Mouse (Mus musculus): ENCODE results near the gene Pabpc1l. TPM values are rescaled to one million over a fixed set of nuclear protein-coding genes. Genes with fewer than 3 reads are reported as not detected.

Gene Pabpc1l
- polyA plus RNA-seq, 1 experiment from 2014 or later = 2.3 TPM

DNA sequence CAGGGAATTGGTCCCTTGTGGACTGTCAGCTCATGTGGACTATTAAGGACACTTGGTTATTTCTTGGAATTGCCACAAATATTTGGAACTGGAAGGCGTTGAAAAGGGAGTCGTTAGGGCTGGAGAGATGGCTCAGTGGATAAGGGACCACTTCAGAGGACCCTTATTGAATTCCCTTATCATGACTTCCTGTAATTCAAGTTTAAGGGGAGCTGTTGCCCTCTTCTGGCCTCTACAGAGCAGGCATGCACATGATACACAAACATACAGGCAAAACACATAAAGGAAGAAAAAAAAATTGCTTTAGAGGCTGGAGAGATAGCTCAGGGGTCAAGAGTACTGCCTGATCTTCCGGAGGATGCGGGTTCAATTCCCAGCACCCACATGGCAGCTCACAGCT, 5.3 kb upstream of the Pabpc1l start:
- H3K27me3 ChIP-seq (replicated peaks; ENCODE audit: control insufficient read depth, insufficient read depth, low read length) = no peaks in the 10 kb centered on the region
- no peak for ATAC-seq
- no peaks in the 10 kb centered on the region for H3K9me3 ChIP-seq (ENCODE audit: control insufficient read depth, low read length)
- no peak overlapping the region for H3K9ac ChIP-seq (replicated peaks; ENCODE audit: low read depth, low read length)
- H3K27ac ChIP-seq (ENCODE audit: low read length) = no peak overlapping the region
- no peaks in the 10 kb centered on the region for H3K4me1 ChIP-seq (replicated peaks; ENCODE audit: control insufficient read depth, insufficient read depth, low read length)
- WGBS = 96% methylated on average over 4 of the region's 4 CpGs
- H3K36me3 ChIP-seq (ENCODE audit: control insufficient read depth, insufficient read depth) = peaks cover 32% of the 10 kb centered on the region
- H3K4me3 ChIP-seq (replicated peaks; ENCODE audit: low read length) = no peak overlapping the region
- no peak overlapping the region for H3K4me2 ChIP-seq (ENCODE audit: low read length)

DNA sequence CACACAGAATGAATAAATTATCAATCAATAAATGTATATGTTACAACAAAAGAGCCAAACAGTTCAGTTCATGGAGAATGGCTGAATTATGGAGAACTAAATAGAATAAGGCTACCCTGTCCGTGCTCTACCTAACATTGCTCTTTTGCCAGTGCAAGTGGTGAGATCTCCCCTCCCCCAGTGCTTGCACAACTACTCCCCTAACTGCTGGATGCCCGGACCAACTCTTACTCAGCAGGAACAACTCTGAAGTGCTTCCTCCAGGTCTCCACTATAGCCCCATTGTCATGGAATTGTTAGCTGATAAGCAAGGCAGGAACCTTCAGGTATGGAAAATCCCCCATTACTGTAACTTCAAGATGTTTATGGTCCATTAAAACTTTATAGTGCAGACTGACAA, 3.1 kb upstream of the Pabpc1l start:
- ATAC-seq = no peak
- H3K36me3 ChIP-seq (ENCODE audit: control insufficient read depth, insufficient read depth) = peaks cover 13% of the 10 kb centered on the region
- no peaks in the 10 kb centered on the region for H3K27me3 ChIP-seq (replicated peaks; ENCODE audit: control insufficient read depth, insufficient read depth, low read length)
- H3K9me3 ChIP-seq (ENCODE audit: control insufficient read depth, low read length) = no peaks in the 10 kb centered on the region
- H3K4me2 ChIP-seq (ENCODE audit: low read length) = no peak overlapping the region
- no peak overlapping the region for H3K4me3 ChIP-seq (replicated peaks; ENCODE audit: low read length)
- H3K4me1 ChIP-seq (replicated peaks; ENCODE audit: control insufficient read depth, insufficient read depth, low read length) = no peaks in the 10 kb centered on the region
- WGBS = 65% methylated on average over 2 of the region's 2 CpGs
- H3K27ac ChIP-seq (ENCODE audit: low read length) = no peak overlapping the region
- no peak overlapping the region for H3K9ac ChIP-seq (replicated peaks; ENCODE audit: low read depth, low read length)

- H3K4me1 ChIP-seq (replicated peaks; ENCODE audit: control insufficient read depth, insufficient read depth, low read length) = no peaks in the 10 kb centered on the region
- no peak overlapping the region for H3K9ac ChIP-seq (replicated peaks; ENCODE audit: low read depth, low read length)
- ATAC-seq = no peak
- no peaks in the 10 kb centered on the region for H3K27me3 ChIP-seq (replicated peaks; ENCODE audit: control insufficient read depth, insufficient read depth, low read length)
- no peaks in the 10 kb centered on the region for H3K36me3 ChIP-seq (ENCODE audit: control insufficient read depth, insufficient read depth)
- 82% methylated on average over 10 of the region's 10 CpGs for WGBS
- no peak overlapping the region for H3K27ac ChIP-seq (ENCODE audit: low read length)
- no peak overlapping the region for H3K4me2 ChIP-seq (ENCODE audit: low read length)
- H3K9me3 ChIP-seq (ENCODE audit: control insufficient read depth, low read length) = 0 out of 2 replicates have a peak, but pooled peaks cover 2% of the 10 kb centered on the region
- H3K4me3 ChIP-seq (replicated peaks; ENCODE audit: low read length) = no peak overlapping the region
Observed at GRCm38 (mm10) chr2:164031147-164031546, 5.9 kb downstream of the Pabpc1l start.

DNA sequence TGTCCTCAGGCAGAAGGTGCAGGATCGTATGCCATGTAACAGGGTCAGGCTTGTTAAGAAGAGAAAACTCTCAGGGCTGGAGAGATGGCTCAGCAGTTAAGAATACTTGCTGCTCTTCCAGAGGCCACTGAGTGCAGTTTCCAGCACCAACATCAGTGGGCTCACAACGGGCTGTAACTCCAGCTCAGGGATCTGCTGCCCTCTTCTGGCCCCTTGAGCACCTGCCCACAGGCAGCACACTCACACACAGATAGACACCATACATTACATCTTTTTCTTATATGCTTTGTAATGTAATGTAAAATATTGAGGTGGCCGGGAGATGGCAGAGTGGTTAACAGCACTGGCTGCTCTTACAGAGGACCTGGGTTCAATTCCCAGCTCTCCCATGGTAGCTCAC, 7.7 kb downstream of the Pabpc1l start:
- Histone ChIP-seq H3K4me3 (replicated peaks; ENCODE audit: low read length) (no peak overlapping the region), H3K27me3 (replicated peaks; ENCODE audit: control insufficient read depth, insufficient read depth, low read length) (no peaks in the 10 kb centered on the region), H3K4me2 (ENCODE audit: low read length) (no peak overlapping the region), H3K4me1 (replicated peaks; ENCODE audit: control insufficient read depth, insufficient read depth, low read length) (no peaks in the 10 kb centered on the region), H3K36me3 (ENCODE audit: control insufficient read depth, insufficient read depth) (no peaks in the 10 kb centered on the region), H3K9ac (replicated peaks; ENCODE audit: low read depth, low read length) (no peak overlapping the region), H3K9me3 (ENCODE audit: control insufficient read depth, low read length) (0 out of 2 replicates have a peak, but pooled peaks cover 2% of the 10 kb centered on the region), H3K27ac (ENCODE audit: low read length) (no peak overlapping the region)
- ATAC-seq = no peak
- 94% methylated on average over 3 of the region's 3 CpGs for WGBS

DNA sequence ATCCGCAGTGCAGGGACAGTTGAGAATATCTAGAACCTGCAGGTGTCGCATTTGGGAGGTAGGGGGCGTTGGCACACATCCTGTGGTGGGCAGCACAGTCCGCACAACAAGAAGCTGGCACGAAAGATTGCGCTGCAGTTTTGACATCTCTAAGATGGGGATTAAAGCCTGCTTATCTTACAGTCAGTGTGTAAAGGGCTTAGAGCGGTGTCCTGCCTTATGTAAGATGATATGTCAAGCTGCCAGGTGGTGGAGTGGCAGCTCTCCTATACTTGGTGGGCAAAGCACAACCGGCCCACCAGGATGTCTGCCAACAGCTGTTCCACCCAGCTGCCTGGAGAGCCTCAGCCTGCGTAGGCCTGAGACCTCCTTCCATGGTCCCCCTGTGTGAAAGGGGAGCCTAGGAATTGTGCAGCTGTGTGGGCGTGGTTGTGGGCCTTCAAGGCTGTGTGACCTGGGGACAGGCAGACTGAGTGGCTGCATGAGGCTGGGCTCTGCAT, 11.3 kb downstream of the Pabpc1l start:
- H3K4me2 ChIP-seq (ENCODE audit: low read length) = no peak overlapping the region
- H3K27me3 ChIP-seq (replicated peaks; ENCODE audit: control insufficient read depth, insufficient read depth, low read length) = no peaks in the 10 kb centered on the region
- ATAC-seq = no peak
- no peaks in the 10 kb centered on the region for H3K4me1 ChIP-seq (replicated peaks; ENCODE audit: control insufficient read depth, insufficient read depth, low read length)
- no peak overlapping the region for H3K27ac ChIP-seq (ENCODE audit: low read length)
- H3K9me3 ChIP-seq (ENCODE audit: control insufficient read depth, low read length) = 0 out of 2 replicates have a peak, but pooled peaks cover 2% of the 10 kb centered on the region
- H3K9ac ChIP-seq (replicated peaks; ENCODE audit: low read depth, low read length) = no peak overlapping the region
- no peak overlapping the region for H3K4me3 ChIP-seq (replicated peaks; ENCODE audit: low read length)
- no peaks in the 10 kb centered on the region for H3K36me3 ChIP-seq (ENCODE audit: control insufficient read depth, insufficient read depth)
- 62% methylated on average over 10 of the region's 10 CpGs for WGBS

DNA sequence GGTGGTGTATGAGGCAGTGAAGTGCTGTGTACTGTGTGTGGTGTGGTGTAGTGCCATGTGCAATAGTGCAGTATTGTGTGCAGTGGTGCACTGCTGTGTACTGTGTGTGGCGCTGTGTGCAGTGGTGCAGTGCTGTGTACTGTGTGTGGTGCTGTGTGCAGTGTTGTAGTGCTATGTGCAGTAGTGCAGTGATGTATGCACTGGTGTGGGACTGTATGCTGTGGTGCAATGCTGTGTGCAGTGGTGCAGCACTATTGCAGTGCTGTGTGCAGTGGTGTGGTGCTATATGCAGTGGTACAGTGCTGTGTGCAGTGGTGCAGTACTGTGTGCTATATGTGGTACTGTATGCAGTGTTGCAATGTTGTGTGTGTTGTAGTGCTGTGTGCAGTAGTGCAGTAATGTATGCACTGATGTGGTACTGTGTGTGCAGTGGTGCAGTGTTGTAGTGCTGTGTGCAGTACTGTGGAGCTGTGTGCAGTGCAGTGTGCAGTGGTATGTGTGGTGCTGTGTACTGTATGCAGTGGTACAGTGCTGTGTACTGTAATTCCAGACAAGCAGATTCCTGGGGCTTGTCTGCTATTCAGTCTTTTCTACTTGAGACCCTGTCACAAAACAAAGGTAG, 13.3 kb downstream of the Pabpc1l start:
- ATAC-seq = no peak; the same call in 1 of the 2 replicates
- H3K4me3 ChIP-seq (replicated peaks; ENCODE audit: low read length) = no peak overlapping the region
- H3K27me3 ChIP-seq (replicated peaks; ENCODE audit: control insufficient read depth, insufficient read depth, low read length) = no peaks in the 10 kb centered on the region
- no peaks in the 10 kb centered on the region for H3K9me3 ChIP-seq (ENCODE audit: control insufficient read depth, low read length)
- H3K27ac ChIP-seq (ENCODE audit: low read length) = no peak overlapping the region
- no peak overlapping the region for H3K4me2 ChIP-seq (ENCODE audit: low read length)
- no peak overlapping the region for H3K9ac ChIP-seq (replicated peaks; ENCODE audit: low read depth, low read length)
- 86% methylated on average over 1 of the region's 1 CpGs for WGBS
- H3K36me3 ChIP-seq (ENCODE audit: control insufficient read depth, insufficient read depth) = no peaks in the 10 kb centered on the region
- H3K4me1 ChIP-seq (replicated peaks; ENCODE audit: control insufficient read depth, insufficient read depth, low read length) = no peaks in the 10 kb centered on the region

DNA sequence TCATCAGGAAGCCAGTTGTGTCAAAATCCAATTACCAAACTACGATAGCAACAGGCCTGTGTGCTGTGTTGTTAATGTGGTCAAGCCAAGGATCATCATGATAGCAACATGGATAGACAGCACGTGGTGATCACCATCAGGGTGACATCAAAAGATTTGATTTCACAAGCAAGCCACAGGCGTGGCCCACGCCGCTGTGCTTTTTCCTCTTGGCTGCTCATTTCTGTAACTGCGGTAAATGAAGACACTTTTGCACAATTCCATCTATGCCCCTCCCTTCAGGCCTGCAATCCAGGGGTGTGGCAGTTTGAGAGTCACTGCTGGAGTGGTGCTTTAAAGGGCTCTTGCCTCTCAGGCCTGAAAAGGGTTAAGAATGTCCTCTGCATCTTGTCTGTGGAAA, 15.7 kb downstream of the Pabpc1l start:
- Histone ChIP-seq H3K4me1 (replicated peaks; ENCODE audit: control insufficient read depth, insufficient read depth, low read length) (no peaks in the 10 kb centered on the region), H3K4me2 (ENCODE audit: low read length) (no peak overlapping the region), H3K9ac (replicated peaks; ENCODE audit: low read depth, low read length) (no peak overlapping the region), H3K27ac (ENCODE audit: low read length) (no peak overlapping the region), H3K36me3 (ENCODE audit: control insufficient read depth, insufficient read depth) (no peaks in the 10 kb centered on the region), H3K27me3 (replicated peaks; ENCODE audit: control insufficient read depth, insufficient read depth, low read length) (no peaks in the 10 kb centered on the region), H3K9me3 (ENCODE audit: control insufficient read depth, low read length) (no peaks in the 10 kb centered on the region), H3K4me3 (replicated peaks; ENCODE audit: low read length) (no peak overlapping the region)
- 86% methylated on average over 6 of the region's 6 CpGs for WGBS
- no peak for ATAC-seq

- Histone ChIP-seq H3K4me1 (replicated peaks; ENCODE audit: control insufficient read depth, insufficient read depth, low read length) (no peaks in the 10 kb centered on the region), H3K9ac (replicated peaks; ENCODE audit: low read depth, low read length) (no peak overlapping the region), H3K9me3 (ENCODE audit: control insufficient read depth, low read length) (no peaks in the 10 kb centered on the region), H3K36me3 (ENCODE audit: control insufficient read depth, insufficient read depth) (no peaks in the 10 kb centered on the region), H3K27ac (ENCODE audit: low read length) (no peak overlapping the region), H3K4me3 (replicated peaks; ENCODE audit: low read length) (no peak overlapping the region), H3K27me3 (replicated peaks; ENCODE audit: control insufficient read depth, insufficient read depth, low read length) (no peaks in the 10 kb centered on the region), H3K4me2 (ENCODE audit: low read length) (no peak overlapping the region)
- no peak for ATAC-seq
- 94% methylated on average over 2 of the region's 2 CpGs for WGBS
Observed at GRCm38 (mm10) chr2:164041523-164041922, 16.3 kb downstream of the Pabpc1l start.

- no peaks in the 10 kb centered on the region; the same call in 1 of the 2 replicates for H3K4me1 ChIP-seq (replicated peaks; ENCODE audit: control insufficient read depth, insufficient read depth, low read length)
Observed at GRCm38 (mm10) chr2:164047197-164047690, 22.0 kb downstream of the Pabpc1l start.

More at GRCm38 (mm10) chr2:164047197-164047690, 22.0 kb downstream of the Pabpc1l start:
- no peaks in the 10 kb centered on the region for H3K9me3 ChIP-seq (ENCODE audit: control insufficient read depth, low read length)
- H3K4me3 ChIP-seq (replicated peaks; ENCODE audit: low read length) = peak overlapping the region; percentile 35
- peak overlapping the region; percentile 41 for H3K4me2 ChIP-seq (ENCODE audit: low read length)
- no peak overlapping the region for H3K27ac ChIP-seq (ENCODE audit: low read length)
- ATAC-seq = peak; percentile 52; the same call in 1 of the 2 replicates
- H3K27me3 ChIP-seq (replicated peaks; ENCODE audit: control insufficient read depth, insufficient read depth, low read length) = no peaks in the 10 kb centered on the region
- peak overlapping the region; percentile 51 for H3K9ac ChIP-seq (replicated peaks; ENCODE audit: low read depth, low read length)
- WGBS = 4% methylated on average over 13 of the region's 16 CpGs
- H3K36me3 ChIP-seq (ENCODE audit: control insufficient read depth, insufficient read depth) = peaks cover under 1% of the 10 kb centered on the region; the same call in 1 of the 2 replicates

Measured in forebrain, embryonic 16.5 days (tissue).